Mouse (Mus musculus) E14TG2a.4 (cell line): ENCODE data around the gene Osbpl10.

Source experiments
- CTCF ChIP-seq: conservative IDR thresholded peaks from 2 replicates; pipeline ENCODE4 v1.5.1; 2014; ENCODE audit warnings: low read length
- POU5F1 ChIP-seq: IDR thresholded peaks from 2 replicates; pipeline ENCODE4 v1.6.1; 2014; ENCODE audit warnings: low read length, borderline replicate concordance

DNA sequence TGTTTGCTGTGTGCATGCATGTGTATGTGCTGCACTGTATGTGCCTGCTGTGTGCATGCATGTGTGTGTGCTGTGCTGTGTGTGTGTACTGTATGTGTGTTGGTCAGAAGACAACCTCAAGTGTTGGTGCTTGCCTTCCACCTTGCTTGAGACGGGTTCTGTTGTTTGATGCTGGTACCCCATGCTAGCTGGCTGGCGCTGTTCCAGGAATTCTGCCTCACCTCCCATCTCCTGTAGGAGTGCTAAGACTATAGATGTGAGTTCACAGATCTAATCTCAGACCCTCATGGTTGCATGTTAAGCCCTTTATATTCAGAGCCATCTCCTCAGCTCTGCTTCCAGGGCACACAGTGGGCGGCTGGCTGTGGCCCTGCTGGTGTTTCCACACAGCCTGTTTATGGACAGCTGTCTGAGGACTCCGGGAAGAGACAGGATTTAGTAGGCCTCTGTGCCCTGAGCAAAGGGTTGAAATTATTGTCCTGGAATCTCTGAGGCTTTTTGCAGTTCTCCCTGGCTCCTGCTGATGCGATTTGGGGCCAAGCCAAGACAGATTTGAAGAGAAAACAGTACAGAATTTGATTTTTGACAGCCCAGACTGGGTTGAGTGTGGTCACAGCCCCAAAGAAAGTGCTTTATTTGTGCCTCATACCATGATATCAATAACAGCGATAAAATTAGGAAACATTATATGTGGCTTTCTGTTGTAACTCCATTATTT is 10.4 kb downstream of the Osbpl10 start:
- TF ChIP-seq CTCF = no peak
- no peak for TF ChIP-seq POU5F1
